ENCODE assay signal across 8 mouse cellular contexts in the genomic region with DNA sequence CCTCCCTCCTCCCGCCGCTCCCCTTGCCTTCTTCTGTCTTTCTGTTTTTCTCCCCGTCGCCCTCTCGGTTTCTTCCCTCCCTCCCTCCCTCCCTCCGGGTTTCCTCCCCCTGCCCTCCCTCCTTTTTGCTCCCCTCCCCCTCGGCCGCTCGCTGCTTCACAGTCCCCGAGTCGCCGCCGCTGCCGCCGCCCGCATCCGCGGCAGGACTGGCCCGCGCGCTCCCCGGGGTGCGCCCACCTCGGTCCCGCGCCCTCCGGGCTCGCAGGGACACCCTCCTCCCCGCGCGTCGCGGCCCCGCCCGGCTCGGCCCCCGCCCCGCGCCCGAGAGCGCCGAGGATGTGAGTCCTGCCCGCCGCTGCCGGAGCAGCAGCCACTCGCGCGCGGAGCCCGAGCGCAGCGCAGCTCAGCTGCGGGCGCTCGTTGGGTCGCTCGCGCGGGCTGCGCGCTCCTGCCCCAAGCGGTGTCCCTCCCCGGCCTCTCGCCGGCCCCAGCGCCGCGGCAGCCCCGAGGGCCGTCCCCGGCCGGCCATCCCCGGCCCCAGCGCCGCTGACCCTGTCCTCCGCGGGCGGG. TPM values are rescaled to one million over a fixed set of nuclear protein-coding genes. Genes with fewer than 3 reads are reported as not detected.
DNase-seq lines count a peak whose midpoint lies in the region; ATAC-seq and TF ChIP-seq lines count a peak whose summit lies in the region.

No protein-coding gene starts in this region.

- no peaks in the 10 kb centered on the region for H3K79me2 ChIP-seq in myocyte (ENCODE audit: control insufficient read depth, insufficient read depth)

- peaks cover 79% of the 10 kb centered on the region for H3K27me3 ChIP-seq in limb, embryonic 13.5 days
- H3K27me3 ChIP-seq in myocyte (ENCODE audit: control insufficient read depth, insufficient read depth, insufficient read length), result peaks cover 18% of the 10 kb centered on the region

- peak overlapping the region; percentile 83 for H3K9ac ChIP-seq in limb, embryonic 13.5 days

- H3K27ac ChIP-seq in limb, embryonic 13.5 days, result peak overlapping the region; percentile 52; the same call in 1 of the 2 replicates

- no peaks in the 10 kb centered on the region for H3K9me3 ChIP-seq in limb, embryonic 13.5 days

- H3ac ChIP-seq in myocyte (ENCODE audit: control insufficient read depth, insufficient read length), result peak overlapping the region; percentile 88

- ATAC-seq in limb, embryonic 13.5 days (ENCODE audit: low FRiP score, low read depth), result peak; percentile 6; the same call in 1 of the 2 replicates

- WGBS in limb, embryonic 13.5 days, result under 1% methylated on average over 78 of the region's 78 CpGs

- H3K4me3 ChIP-seq in limb, embryonic 13.5 days, result peak overlapping the region; percentile 77
- peak overlapping the region; percentile 20 for H3K4me3 ChIP-seq in myocyte

- peaks cover 30% of the 10 kb centered on the region for H3K4me1 ChIP-seq in limb, embryonic 13.5 days

- peak; percentile 57 for DNase-seq in urinary bladder, adult 2 months (ENCODE audit: low spot score)
- no peak for DNase-seq in urinary bladder, postnatal 25 days (ENCODE audit: low spot score)
- peak; percentile 78 for DNase-seq in embryo, embryonic 10.5 days (ENCODE audit: low spot score)
- DNase-seq in heart, adult 18-20 months, result peak; percentile 65 to 77
- DNase-seq in kidney, adult 11 months, result peak; percentile 61
- DNase-seq in thymus, postnatal 14 days, result peak; percentile 64

- peak overlapping the region; percentile 97 for H3K4me2 ChIP-seq in limb, embryonic 13.5 days (replicated peaks)
- peak overlapping the region; percentile 58 for H3K4me2 ChIP-seq in myocyte (ENCODE audit: low read depth)

- H3K36me3 ChIP-seq in limb, embryonic 13.5 days, result no peaks in the 10 kb centered on the region
- H3K36me3 ChIP-seq in myocyte (ENCODE audit: control insufficient read depth, insufficient read depth), result no peaks in the 10 kb centered on the region

- peak; percentile 31 for TF ChIP-seq POLR2A in myocyte (IDR thresholded peaks at IDR 0.05; ENCODE audit: insufficient read length, low read depth)

TF ChIP-seq in myocyte, 11 proteins besides CTCF, POLR2A, EP300 and RAD21:
- TF ChIP-seq MYOD1 (IDR thresholded peaks at IDR 0.05; ENCODE audit: control insufficient read depth in 1 of 3, insufficient read length in 2 of 3, low read depth in 2 of 3), result no peak
- TF ChIP-seq MAX (IDR thresholded peaks at IDR 0.05; ENCODE audit: low read depth), result no peak
- TF ChIP-seq TCF12 (IDR thresholded peaks at IDR 0.05; ENCODE audit: insufficient read depth, poor library complexity, severe bottlenecking), result no peak
- TF ChIP-seq CEBPB (IDR thresholded peaks at IDR 0.05; ENCODE audit: insufficient read depth, poor library complexity, severe bottlenecking), result no peak
- no peak for TF ChIP-seq REST (IDR thresholded peaks at IDR 0.05; ENCODE audit: insufficient read depth, insufficient read length)
- TF ChIP-seq POLR2AphosphoS2 (IDR thresholded peaks at IDR 0.05; ENCODE audit: insufficient read length, low read depth), result no peak
- TF ChIP-seq E2F4 (IDR thresholded peaks at IDR 0.05; ENCODE audit: insufficient read depth), result no peak
- no peak for TF ChIP-seq MYOG (IDR thresholded peaks at IDR 0.05; ENCODE audit: control insufficient read depth in 1 of 3, insufficient read depth in 1 of 3, insufficient read length in 2 of 3, low read depth in 2 of 3)
- no peak for TF ChIP-seq USF1 (IDR thresholded peaks at IDR 0.05; ENCODE audit: low read depth)
- no peak for TF ChIP-seq SRF (IDR thresholded peaks at IDR 0.05; ENCODE audit: control insufficient read depth, insufficient read length, low read depth)
- no peak for TF ChIP-seq TCF3 (IDR thresholded peaks at IDR 0.05; ENCODE audit: insufficient read length, low read depth)

RNA-seq across cellular contexts. Expression of gene Camk2n1, which starts 0.5 kb away (rescaled TPM):
- 20.1 and 23.5 TPM in 2 replicates for polyA plus RNA-seq in urinary bladder, adult 2 months (2012; rRNA removed)
- 10 to 100 TPM; 12.3 to 12.6 TPM for total RNA-seq in heart, adult 18-20 months (2021)
- polyA plus RNA-seq in limb, embryonic 13.5 days (2015; fragmentation: Nextera tagmentation; extraction: Ambion mirVana), result 1.6 and 1.9 TPM in 2 replicates
- polyA plus RNA-seq in myocyte (2012; fragmentation: generic; extraction: Trizol), result 0.48 TPM

RNA-seq across cellular contexts. Expression of gene Mul1, which starts 20.2 kb away (rescaled TPM):
- polyA plus RNA-seq in urinary bladder, adult 2 months (2012; rRNA removed), result 12.9 and 17.8 TPM in 2 replicates
- 10 to 100 TPM; 76.1 to 88.4 TPM for total RNA-seq in heart, adult 18-20 months (2021)
- polyA plus RNA-seq in limb, embryonic 13.5 days (2015; fragmentation: Nextera tagmentation; extraction: Ambion mirVana), result 18.4 and 18.9 TPM in 2 replicates
- 36.2 TPM for polyA plus RNA-seq in myocyte (2012; fragmentation: generic; extraction: Trizol)

RNA-seq across cellular contexts. Expression of gene Fam43b, which starts 58.3 kb away (rescaled TPM):
- polyA plus RNA-seq in urinary bladder, adult 2 months (2012; rRNA removed), result 0.04 TPM in 1 of 2 replicates, not detected in the other
- not detected for total RNA-seq in heart, adult 18-20 months (2021)
- not detected in 2 replicates for polyA plus RNA-seq in limb, embryonic 13.5 days (2015; fragmentation: Nextera tagmentation; extraction: Ambion mirVana)
- not detected for polyA plus RNA-seq in myocyte (2012; fragmentation: generic; extraction: Trizol)
